Mouse (Mus musculus) urinary bladder, postnatal 14 days (tissue): ENCODE measurements around the gene Tubb5.
"Not testable (repeated sequence)": the region's sequence is repeated elsewhere in the genome, so short reads cannot be mapped to it uniquely, and the experiment has no call there.

Source experiments
- DNase-seq: peaks from one replicate; pipeline ENCODE4 v3.0.0; 2021; ENCODE audit warnings: low spot score

Gene Tubb5

DNA sequence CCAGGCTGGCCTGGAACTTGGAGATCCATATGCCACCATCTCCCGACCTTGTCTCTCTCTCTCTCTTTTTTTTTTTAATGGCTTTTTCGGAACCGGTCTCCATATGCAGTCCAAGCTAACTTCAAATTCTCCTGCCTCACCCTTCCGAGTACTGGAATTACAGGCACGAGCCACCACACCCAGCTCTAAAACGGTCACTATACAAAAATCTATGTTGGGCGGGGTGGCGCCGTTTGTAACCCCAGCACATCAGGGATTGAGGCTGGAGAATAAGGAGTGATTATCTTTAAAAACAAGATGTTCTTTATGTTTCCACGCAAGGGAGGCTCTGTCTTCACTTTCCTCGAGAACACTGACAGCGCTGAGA, 22.7 kb upstream of the Tubb5 start:
- no peak for DNase-seq

DNA sequence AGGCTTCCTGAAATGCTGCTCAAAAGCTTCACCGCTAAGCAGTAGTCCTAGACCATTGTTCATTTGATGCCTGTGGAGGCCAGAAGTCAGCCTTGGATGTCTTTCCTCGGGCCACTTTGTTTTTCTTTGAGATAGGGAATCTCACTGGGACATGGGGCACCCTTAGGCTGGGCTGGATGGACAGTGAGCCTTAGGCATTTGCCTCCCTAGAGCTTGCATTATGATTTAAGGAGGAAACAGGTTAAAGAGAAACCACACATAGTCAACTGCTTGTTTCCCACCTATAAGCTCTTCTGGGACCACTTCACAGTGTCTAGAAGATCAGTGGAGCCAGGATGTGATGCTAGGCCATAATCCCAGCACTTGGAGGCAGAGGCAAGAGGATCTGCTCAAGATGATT, 21.7 kb upstream of the Tubb5 start:
- no peak for DNase-seq

DNA sequence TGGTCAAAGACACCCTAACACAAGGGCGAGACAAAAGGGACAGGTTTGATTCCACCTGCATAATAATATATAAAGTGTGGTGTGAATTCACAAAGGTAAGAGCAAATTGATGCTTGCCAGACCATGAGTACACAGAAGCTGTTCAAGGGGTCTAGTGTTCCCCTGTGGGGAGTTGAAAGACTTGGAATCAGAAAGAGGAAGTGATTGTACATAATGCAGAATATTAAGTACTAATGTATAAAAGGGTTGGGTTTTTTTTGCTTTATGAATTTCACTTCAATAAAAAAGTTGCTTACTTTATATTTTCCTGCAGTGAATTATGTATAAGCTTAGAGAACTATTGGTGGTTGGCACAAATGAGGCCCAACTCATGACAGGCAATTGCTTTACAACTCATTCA, 21.3 kb upstream of the Tubb5 start:
- DNase-seq, result no peak

DNA sequence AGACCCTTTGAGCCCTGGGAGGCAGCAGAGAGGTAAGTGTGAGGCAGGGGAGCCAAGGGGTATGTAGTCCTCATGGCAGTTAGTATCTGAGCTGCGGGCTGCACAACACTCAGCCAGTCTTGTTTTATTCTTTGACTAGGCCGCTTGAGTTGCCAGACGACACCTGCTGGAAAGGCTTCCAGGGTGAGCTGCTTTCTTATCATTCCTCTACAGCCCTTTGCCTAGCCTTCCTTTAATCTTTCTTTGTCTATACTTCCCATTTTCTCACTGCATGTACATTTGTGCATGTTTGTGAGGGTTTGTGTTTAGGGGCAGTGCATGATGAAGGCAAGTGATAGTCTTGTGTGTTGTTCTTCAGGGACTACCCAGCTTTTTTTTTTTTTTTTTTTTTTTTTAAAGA, 12.9 kb upstream of the Tubb5 start:
- no peak for DNase-seq

DNA sequence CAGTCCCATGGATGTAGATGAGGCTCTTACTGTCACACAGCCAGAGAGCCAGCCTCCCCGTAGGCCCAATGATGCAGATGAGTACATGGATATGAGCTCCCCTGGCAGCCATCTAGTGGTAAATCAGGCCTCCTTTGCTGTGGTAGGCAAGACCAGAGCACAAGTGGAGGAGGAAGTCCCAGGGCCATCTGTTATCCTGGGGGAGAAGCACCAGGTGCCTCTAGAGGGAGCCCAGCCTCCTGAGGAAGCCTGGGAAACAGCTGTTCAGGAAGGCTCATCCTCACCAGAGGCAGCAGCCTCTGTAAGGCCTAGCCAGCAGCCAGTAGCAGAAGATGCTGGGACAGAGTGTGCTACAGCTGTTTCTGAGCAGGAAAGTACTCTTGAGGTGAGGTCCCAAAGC, 10.0 kb upstream of the Tubb5 start:
- DNase-seq, result no peak

DNA sequence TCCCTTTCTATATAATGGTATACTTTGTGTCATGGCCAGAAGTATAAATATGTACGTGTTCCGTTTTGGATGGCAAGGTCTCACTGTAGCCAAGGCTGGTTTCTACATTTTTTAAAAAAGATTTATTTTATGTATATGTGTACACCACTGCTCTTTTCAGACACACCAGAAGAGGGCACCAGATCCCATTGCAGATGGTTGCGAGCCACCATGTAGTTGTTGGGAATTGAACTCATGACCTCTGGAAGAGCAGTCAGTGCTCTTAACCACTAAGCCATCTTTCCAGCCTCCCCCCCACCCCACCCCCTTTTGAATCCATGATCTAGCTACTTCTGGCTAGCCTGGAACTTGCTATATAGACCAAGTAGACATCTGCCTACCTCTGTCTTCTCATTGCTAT, 5.4 kb upstream of the Tubb5 start:
- DNase-seq, result no peak

DNA sequence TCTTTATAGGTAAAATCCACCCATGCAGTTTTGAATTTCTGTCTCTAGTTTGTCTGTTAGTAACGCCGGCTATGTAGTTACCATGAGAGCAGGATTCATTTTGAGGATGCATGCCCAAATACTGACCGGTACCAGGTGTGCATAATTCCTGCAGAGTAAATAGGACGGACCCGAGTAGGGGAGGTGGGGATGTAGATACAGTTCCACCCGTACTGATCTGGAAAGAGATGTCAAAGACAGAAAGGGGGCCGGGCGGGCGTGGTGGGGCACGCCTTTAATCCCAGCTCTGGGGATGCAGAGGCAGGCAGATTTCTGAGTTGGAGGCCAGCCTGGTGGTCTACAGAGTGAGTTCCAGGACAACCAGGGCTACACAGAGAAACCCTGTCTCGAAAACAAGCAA, 3.9 kb upstream of the Tubb5 start:
- DNase-seq, result no peak

DNA sequence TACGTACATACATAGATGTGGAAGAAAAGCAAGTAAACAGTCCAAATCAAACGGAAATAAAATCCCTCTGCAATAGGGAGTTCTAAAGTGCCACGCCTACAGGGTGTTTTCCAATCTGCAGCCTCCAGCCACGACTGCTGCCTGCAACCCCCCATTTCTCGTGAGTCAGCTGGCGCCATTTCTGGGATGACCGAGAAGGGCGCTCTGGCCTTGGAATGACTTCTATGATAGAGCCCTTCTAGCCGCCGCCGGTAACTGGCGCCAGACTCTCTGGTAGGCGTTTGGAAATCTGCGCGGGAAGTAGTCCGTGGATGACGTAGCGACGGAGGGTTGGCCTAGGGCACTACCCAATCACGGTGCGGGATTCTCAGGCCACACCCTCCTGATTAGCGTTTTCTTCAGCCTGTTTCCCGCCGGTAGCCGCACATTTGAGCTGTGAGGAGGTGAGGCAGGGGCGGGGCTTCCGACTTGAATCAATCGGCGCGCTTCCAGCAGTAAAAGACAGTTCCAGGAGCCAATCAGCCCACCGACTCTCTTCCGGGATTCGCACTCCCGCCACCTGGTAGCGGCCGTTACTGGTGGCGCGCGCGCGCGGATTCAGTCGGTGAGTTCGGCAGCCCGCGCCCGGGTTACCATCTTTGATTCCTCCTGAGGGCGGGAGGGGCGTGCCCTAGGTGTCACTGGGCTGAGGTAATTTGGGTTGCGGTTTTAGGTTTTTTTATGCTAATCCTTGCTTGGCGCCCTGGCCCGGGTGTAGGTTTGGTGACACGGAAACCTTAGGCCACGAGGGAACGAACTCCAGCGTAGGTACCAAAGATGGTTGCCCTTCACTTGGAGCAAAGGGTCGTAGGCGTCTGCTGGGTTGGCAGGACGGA, 3.2 kb upstream of the Tubb5 start, which contains the start of gene Mdc1:
Mdc1 (plus strand) TSS at position 440 of the 875 bp plus-strand sequence.
- DNase-seq, result peak; percentile 99

DNA sequence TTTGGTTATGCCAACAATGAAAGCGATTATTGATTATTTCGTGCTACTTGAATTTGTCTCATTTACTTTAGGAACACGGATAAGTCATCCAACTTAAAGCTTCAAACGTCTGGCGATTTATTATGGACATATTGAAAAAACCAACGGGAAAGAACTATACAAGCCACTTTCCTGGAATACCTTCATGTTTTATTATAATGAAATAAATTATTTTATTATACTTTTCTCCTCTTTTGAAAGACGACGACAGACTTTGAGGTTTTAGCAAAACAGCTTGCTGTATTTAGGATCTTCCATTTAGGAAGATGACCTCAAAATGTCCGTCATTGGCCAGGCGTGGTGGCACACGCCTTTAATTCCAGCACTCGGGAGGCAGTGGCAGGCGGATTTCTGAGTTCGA, 2.5 kb upstream of the Tubb5 start:
- no peak for DNase-seq

DNA sequence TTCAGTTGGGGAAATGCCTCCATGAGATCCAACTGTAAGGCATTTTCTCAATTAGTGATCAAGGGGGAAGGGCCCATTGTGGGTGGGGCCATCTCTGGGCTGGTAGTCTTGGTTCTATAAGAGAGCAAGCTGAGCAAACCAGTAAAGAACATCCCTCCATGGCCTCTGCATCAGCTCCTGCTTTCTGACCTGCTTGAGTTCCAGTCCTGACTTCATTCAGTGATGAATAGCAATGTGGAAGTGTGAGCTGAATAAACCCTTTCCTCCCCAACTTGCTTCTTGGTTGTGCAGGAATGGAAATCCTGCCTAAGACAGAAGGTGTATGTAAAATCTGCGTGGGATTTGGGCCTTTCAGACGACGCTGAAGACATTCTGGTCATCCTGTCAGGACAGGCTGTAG, 896 bp upstream of the Tubb5 start:
- not testable (repeated sequence) for DNase-seq

DNA sequence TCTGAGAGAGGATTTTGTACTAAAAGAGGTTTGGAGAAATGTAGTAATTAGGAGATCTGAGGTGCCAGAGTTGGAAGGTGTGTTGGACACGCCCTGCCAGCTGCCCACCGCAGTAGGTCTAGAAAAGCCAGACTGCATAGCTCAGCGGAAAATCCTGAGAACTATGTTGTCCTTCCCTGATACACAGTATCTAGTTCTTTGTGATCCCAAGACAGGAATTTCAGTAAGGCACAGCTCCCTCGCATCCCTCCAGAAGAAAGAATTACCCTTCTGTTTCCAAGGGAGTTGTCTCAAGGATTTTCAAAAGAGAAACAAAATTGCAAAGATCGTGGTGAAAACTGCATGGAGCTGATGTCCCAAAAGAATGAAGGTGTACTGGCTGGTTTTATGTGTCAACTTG, 464 bp upstream of the Tubb5 start:
- no peak for DNase-seq

DNA sequence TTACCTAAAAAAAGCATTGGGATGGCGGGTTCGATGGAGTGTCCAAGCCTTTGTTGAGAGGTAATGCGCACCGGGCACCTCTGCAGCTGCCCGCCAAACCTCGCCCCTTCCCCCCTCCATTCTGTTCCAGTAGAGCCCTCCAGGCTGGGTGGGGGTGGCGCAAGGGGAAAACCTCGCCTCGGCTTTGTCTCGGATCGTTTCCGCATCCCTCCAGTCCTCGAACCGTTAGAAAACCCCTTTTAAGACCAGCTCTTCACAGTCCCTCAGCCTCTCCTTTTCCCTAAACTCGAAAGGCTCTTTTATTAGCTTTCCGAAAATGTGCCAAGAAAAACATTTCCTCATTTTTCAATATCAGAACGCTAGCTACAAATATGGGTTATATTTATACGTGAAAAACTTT, 619 bp downstream of the Tubb5 start:
- peak; percentile 48 for DNase-seq

DNA sequence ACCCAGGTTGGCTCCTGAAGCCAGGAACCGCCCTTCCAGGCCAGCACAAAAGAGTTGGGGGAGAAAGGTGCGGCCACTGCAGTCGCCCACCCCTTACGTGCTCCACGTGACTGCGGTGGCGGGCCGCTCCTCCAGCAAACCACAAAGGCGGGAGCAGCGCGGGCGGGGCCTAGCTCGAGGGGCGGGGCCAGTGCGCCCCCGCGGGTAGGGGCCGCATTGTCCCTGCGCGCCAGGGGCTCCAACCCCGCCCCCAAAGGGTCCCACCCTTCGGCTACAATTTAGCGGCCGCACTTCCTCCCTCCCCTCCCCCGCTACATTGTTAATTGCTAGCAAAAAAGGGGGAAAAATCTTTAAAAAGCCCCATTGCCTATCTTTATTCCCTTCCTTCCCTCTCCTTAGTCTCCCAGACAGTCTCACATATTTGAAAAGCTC, 1.1 kb downstream of the Tubb5 start:
- DNase-seq, result peak; percentile 88

DNA sequence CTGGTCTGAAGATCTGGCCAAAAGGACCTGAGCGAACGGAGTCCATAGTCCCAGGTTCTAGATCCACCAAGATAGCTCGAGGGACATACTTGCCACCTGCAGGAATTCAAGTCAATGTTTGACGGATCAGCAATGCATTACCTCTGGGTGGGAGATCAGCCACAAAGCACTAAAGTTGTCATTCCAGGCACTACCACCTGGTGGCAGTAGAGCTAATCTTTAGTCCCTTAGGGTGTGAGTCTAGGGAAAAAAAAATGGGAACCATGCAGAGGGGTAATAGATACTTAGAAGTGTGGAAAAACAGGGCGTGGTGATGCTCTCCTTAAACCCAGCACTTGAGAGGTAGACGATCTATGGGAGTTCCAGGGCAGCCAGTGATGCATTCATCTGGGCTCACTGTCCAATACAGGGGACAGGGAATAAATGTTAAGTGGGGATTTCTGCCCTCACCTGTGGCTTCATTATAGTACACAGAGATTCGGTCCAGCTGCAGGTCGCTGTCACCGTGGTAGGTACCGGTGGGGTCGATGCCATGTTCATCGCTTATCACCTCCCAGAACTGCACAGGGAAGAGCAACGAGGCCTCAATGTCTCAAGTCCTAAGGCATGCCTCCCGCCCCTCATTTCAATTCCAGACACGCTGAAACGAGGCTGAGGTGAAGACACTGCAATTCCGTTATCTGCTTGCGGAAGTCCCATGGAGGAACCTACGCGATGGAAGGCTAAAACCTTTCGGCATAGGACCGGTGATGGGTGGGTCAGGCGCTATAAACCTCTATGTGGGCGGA, 1.7 kb downstream of the Tubb5 start:
- peak; percentile 87 for DNase-seq

DNA sequence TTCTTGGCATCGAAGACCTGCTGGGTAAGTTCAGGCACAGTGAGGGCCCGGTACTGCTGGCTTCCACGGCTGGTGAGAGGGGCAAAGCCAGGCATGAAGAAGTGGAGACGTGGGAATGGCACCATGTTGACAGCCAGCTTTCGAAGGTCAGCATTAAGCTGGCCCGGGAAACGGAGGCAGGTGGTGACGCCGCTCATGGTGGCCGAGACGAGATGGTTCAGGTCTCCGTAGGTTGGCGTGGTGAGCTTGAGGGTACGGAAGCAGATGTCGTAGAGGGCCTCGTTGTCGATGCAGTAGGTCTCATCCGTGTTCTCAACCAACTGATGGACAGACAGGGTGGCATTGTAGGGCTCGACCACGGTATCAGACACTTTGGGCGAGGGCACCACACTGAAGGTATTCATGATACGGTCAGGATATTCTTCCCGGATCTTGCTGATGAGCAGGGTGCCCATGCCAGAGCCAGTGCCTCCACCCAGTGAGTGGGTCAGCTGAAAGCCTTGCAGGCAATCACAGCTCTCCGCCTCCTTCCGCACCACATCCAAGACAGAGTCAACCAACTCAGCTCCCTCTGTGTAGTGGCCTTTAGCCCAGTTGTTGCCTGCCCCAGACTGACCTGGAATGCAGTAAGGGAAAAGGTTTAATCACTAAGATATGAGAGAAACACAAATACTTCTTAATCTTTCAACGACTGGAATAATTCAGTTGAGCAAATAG, 2.5 kb downstream of the Tubb5 start:
- DNase-seq, result no peak

DNA sequence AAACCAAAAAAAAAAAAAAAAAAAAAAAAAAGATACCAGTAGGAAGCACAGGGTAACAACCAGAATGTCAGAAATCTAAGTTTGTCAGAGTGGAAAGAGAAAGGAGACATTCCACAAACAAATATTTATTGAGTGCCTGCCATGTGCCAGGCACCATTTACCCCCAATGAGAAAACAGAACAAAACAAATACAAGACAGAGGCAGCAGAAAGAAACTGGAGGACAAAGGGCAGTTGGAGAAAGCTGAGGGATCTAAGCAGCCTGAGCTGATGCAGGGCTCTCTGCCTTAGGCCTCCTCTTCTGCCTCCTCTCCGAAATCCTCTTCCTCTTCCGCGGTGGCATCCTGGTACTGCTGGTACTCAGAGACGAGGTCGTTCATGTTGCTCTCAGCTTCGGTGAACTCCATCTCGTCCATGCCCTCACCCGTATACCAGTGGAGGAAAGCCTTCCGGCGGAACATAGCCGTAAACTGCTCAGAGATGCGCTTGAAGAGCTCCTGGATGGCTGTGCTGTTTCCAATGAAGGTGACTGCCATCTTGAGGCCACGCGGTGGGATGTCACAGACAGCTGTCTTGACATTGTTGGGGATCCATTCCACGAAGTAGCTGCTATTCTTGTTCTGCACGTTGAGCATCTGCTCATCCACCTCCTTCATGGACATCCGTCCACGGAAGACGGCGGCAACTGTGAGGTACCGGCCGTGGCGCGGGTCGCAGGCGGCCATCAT, 3.2 kb downstream of the Tubb5 start:
- DNase-seq, result no peak

DNA sequence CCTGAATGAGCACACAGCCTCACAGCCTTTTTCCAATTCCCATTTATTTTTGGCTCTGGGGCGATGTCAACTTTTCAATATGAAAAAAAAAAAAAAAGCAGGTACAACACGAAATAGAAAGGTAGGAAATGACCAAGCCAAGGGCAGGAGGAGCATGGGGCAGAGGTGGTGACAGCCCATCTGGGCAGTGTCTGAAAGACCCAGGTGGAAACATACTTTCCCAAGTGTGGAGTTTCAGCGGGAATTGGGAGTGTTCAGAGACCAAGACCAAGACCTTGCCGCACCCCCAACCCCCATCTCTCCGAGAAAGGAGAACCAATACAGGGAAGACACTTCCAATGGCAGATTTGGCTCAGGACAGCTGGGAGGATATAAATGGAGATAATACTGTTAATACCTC, 4.2 kb downstream of the Tubb5 start:
- no peak for DNase-seq

DNA sequence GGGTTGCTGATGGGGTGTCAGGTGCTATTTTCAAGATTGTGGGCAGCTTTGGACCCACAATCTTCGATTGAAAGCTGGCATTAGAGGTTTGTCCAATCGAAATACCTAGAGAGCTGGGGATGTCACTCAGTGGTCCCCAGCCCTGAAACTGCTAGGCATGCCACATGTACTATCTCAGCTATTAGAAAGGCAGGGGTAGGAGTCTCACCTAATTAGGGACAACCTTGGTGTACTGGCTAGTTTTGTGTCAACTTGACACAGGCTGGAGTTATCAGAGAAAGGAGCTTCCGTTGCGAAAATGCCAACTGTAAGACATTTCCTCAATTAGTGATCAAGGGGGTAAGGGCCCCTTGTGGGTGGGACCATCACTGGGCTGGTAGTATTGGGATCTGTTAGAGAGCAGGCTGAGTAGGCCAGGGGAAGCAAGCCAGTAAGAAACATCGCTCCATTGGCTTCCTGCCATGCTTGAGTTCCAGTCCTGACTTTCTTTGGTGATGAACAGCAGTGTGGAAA, 4.8 kb downstream of the Tubb5 start:
- DNase-seq, result no peak

DNA sequence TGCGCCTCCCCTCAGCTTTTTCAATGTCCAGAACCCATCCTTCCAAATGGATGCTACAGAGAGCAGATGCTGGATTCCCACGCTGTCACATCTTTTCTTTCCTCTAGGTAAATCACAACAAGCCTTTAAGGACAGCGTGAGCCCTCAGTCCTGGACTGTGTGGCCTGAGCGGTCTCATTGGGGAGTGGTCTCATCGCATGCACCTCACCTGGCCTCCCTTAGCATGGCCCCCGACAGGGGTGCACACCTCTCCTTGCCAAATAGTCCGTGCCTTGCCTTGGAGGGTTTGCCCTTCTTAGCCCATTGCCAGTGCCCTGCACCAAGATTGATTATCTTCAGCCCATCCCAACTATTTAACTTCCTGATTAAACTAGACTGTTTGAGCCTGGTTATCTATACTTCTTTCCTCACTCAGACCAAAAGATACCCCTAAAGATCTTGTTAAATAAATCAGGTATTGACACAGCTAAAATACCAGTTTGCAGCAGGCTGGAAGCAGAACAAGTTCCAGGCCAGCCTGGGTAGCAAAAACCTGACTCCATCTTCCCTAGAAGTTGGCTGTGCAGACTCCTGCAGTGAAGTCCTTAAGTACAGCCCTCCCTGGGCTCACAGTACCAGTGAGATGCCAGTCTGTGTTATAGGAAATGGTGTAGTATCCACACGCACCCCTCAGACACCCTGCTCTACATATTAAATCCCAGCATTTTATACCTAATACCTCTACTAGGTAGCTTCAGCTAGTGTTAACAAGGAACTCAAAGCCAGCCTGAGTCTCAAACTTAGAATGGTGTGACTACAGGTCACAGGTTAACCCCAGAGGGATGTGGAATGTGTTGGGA, 5.5 kb downstream of the Tubb5 start:
- no peak for DNase-seq

DNA sequence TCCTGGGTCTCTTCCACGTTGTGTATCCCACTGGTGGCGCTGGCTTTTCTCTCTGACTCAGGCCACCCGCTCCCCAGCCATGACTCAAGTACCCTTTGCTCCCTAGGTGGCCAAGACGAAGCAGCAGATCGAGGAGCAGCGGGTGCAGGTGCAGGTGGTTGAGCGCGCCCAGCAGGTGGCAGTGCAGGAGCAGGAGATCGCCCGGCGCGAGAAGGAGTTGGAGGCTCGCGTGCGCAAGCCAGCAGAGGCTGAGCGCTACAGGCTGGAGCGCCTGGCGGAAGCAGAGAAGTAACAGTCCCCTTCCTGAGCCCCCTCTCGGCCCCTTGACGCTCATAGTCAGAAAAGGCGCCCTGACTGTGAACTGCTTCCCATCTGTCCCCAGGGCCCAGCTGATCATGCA, 8.4 kb downstream of the Tubb5 start:
- peak; percentile 88 for DNase-seq
